In genomic region chr7:44866276-44867009, GRCm38 (mm10) we compare ENCODE assay signal across 8 mouse cellular contexts. TPM values are rescaled to one million over a fixed set of nuclear protein-coding genes. Genes with fewer than 3 reads are reported as not detected.
DNase-seq lines count a peak whose midpoint lies in the region; ATAC-seq and TF ChIP-seq lines count a peak whose summit lies in the region.

No protein-coding gene starts in this region.

- H3K27ac ChIP-seq in embryonic facial prominence, embryonic 13.5 days, result peak overlapping the region; percentile 100; the same call in 1 of the 2 replicates
- peak overlapping the region; percentile 100 for H3K27ac ChIP-seq in heart, embryonic 15.5 days
- H3K27ac ChIP-seq in stomach, postnatal 0 days (replicated peaks), result peak overlapping the region; percentile 100

- peaks cover 52% of the 10 kb centered on the region for H3K36me3 ChIP-seq in embryonic facial prominence, embryonic 13.5 days
- H3K36me3 ChIP-seq in heart, embryonic 15.5 days, result peaks cover 35% of the 10 kb centered on the region
- H3K36me3 ChIP-seq in stomach, postnatal 0 days (ENCODE audit: control insufficient read depth, insufficient read depth, low read length), result peaks cover 27% of the 10 kb centered on the region

- peak overlapping the region; percentile 92 for H3K4me3 ChIP-seq in embryonic facial prominence, embryonic 13.5 days
- H3K4me3 ChIP-seq in heart, embryonic 15.5 days, result peak overlapping the region; percentile 97
- H3K4me3 ChIP-seq in stomach, postnatal 0 days (ENCODE audit: low read depth, low read length), result peak overlapping the region; percentile 12

- H3K4me2 ChIP-seq in embryonic facial prominence, embryonic 13.5 days, result peak overlapping the region; percentile 94
- H3K4me2 ChIP-seq in heart, embryonic 15.5 days, result peak overlapping the region; percentile 87
- peak overlapping the region; percentile 75 for H3K4me2 ChIP-seq in stomach, postnatal 0 days (replicated peaks; ENCODE audit: low read depth)

- DNase-seq in cerebellum, adult 9-10 months, result peak; percentile 63
- no peak for DNase-seq in cerebellum, postnatal 4 days (ENCODE audit: low spot score in 2 of 2)
- DNase-seq in kidney, postnatal 14 days, result peak; percentile 77
- DNase-seq in lung, postnatal 4 days, result peak; percentile 79 to 89
- peak; percentile 87 for DNase-seq in stomach, postnatal 0 days (ENCODE audit: low spot score)
- DNase-seq in embryo, embryonic 10.5 days (ENCODE audit: low spot score), result no peak

- TF ChIP-seq EP300 in stomach, postnatal 0 days (optimal IDR thresholded peaks at IDR 0.05), result no peak

- ATAC-seq in embryonic facial prominence, embryonic 13.5 days (ENCODE audit: insufficient number of reproducible peaks, insufficient read depth, low FRiP score, low TSS enrichment, low read depth), result no peak
- ATAC-seq in heart, embryonic 15.5 days (replicated peaks; ENCODE audit: insufficient number of reproducible peaks, insufficient read depth, low FRiP score, low read depth), result peak; percentile 21
- peak; percentile 60 for ATAC-seq in stomach, postnatal 0 days (ENCODE audit: low FRiP score, low TSS enrichment)

- H3K9me3 ChIP-seq in embryonic facial prominence, embryonic 13.5 days, result no peaks in the 10 kb centered on the region
- H3K9me3 ChIP-seq in heart, embryonic 15.5 days (replicated peaks), result no peaks in the 10 kb centered on the region
- H3K9me3 ChIP-seq in stomach, postnatal 0 days (ENCODE audit: control insufficient read depth, low read length), result no peaks in the 10 kb centered on the region

- 57% methylated on average over 15 of the region's 15 CpGs for WGBS in embryonic facial prominence, embryonic 13.5 days
- 28% methylated on average over 15 of the region's 15 CpGs for WGBS in heart, embryonic 15.5 days
- 22% methylated on average over 15 of the region's 15 CpGs for WGBS in stomach, postnatal 0 days

- peaks cover 43% of the 10 kb centered on the region for H3K4me1 ChIP-seq in embryonic facial prominence, embryonic 13.5 days
- peaks cover 67% of the 10 kb centered on the region for H3K4me1 ChIP-seq in heart, embryonic 15.5 days (replicated peaks)
- peaks cover 23% of the 10 kb centered on the region for H3K4me1 ChIP-seq in stomach, postnatal 0 days (replicated peaks; ENCODE audit: control insufficient read depth, insufficient read depth)

- H3K27me3 ChIP-seq in embryonic facial prominence, embryonic 13.5 days, result no peaks in the 10 kb centered on the region
- no peaks in the 10 kb centered on the region for H3K27me3 ChIP-seq in heart, embryonic 15.5 days
- H3K27me3 ChIP-seq in stomach, postnatal 0 days (ENCODE audit: control insufficient read depth, insufficient read depth, low read length), result no peaks in the 10 kb centered on the region

- TF ChIP-seq CTCF in stomach, postnatal 0 days (IDR thresholded peaks at IDR 0.05; ENCODE audit: low read depth), result peak; percentile 60

- peak overlapping the region; percentile 64 for H3K9ac ChIP-seq in embryonic facial prominence, embryonic 13.5 days
- H3K9ac ChIP-seq in heart, embryonic 15.5 days, result peak overlapping the region; percentile 34
- peak overlapping the region; percentile 41 for H3K9ac ChIP-seq in stomach, postnatal 0 days (ENCODE audit: low read length)

RNA-seq across cellular contexts. Expression of gene Ptov1, which starts 3.1 kb away (rescaled TPM):
- polyA plus RNA-seq in embryonic facial prominence, embryonic 13.5 days (2015; fragmentation: Nextera tagmentation; extraction: Ambion mirVana), result 469 and 526 TPM in 2 replicates
- 206 and 273 TPM in 2 replicates for polyA plus RNA-seq in heart, embryonic 15.5 days (2015; fragmentation: Nextera tagmentation; extraction: Ambion mirVana)
- 159 and 179 TPM in 2 replicates for polyA plus RNA-seq in stomach, postnatal 0 days (2015; fragmentation: Nextera tagmentation; extraction: Ambion mirVana)

RNA-seq across cellular contexts. Expression of gene Pnkp, which starts 9.5 kb away (rescaled TPM):
- polyA plus RNA-seq in embryonic facial prominence, embryonic 13.5 days (2015; fragmentation: Nextera tagmentation; extraction: Ambion mirVana), result 30.0 and 30.7 TPM in 2 replicates
- polyA plus RNA-seq in heart, embryonic 15.5 days (2015; fragmentation: Nextera tagmentation; extraction: Ambion mirVana), result 22.4 and 28.7 TPM in 2 replicates
- 23.5 and 25.7 TPM in 2 replicates for polyA plus RNA-seq in stomach, postnatal 0 days (2015; fragmentation: Nextera tagmentation; extraction: Ambion mirVana)

RNA-seq across cellular contexts. Expression of gene Tbc1d17, which starts 17.6 kb away (rescaled TPM):
- polyA plus RNA-seq in embryonic facial prominence, embryonic 13.5 days (2015; fragmentation: Nextera tagmentation; extraction: Ambion mirVana), result 83.1 and 91.0 TPM in 2 replicates
- polyA plus RNA-seq in heart, embryonic 15.5 days (2015; fragmentation: Nextera tagmentation; extraction: Ambion mirVana), result 53.2 and 63.4 TPM in 2 replicates
- 45.4 and 48.0 TPM in 2 replicates for polyA plus RNA-seq in stomach, postnatal 0 days (2015; fragmentation: Nextera tagmentation; extraction: Ambion mirVana)

RNA-seq across cellular contexts. Expression of gene Akt1s1, which starts 17.7 kb away (rescaled TPM):
- 104 and 110 TPM in 2 replicates for polyA plus RNA-seq in embryonic facial prominence, embryonic 13.5 days (2015; fragmentation: Nextera tagmentation; extraction: Ambion mirVana)
- 91.7 and 97.8 TPM in 2 replicates for polyA plus RNA-seq in heart, embryonic 15.5 days (2015; fragmentation: Nextera tagmentation; extraction: Ambion mirVana)
- polyA plus RNA-seq in stomach, postnatal 0 days (2015; fragmentation: Nextera tagmentation; extraction: Ambion mirVana), result 70.8 and 75.2 TPM in 2 replicates

RNA-seq across cellular contexts. Expression of gene Med25, which starts 26.1 kb away (rescaled TPM):
- polyA plus RNA-seq in embryonic facial prominence, embryonic 13.5 days (2015; fragmentation: Nextera tagmentation; extraction: Ambion mirVana), result 107 and 111 TPM in 2 replicates
- polyA plus RNA-seq in heart, embryonic 15.5 days (2015; fragmentation: Nextera tagmentation; extraction: Ambion mirVana), result 72.9 and 93.9 TPM in 2 replicates
- polyA plus RNA-seq in stomach, postnatal 0 days (2015; fragmentation: Nextera tagmentation; extraction: Ambion mirVana), result 64.4 and 75.3 TPM in 2 replicates

Comparison
In these comparisons a context has a peak if more than half of its experiments do, and no peak if none do; other contexts are left out.
1. DNase-seq: peak in cerebellum, adult 9-10 months (single experiment), kidney, postnatal 14 days (single experiment), lung, postnatal 4 days (2 of 2) and stomach, postnatal 0 days (single experiment); none in cerebellum, postnatal 4 days (0 of 2) and embryo, embryonic 10.5 days (single experiment).
2. H3K4me3 ChIP-seq: peak in every context shown above with its lines; median percentile 97 in heart, embryonic 15.5 days; 92 in embryonic facial prominence, embryonic 13.5 days; 12 in stomach, postnatal 0 days.
3. Peak in every context shown above with its lines, with median percentiles within 50 percentile points of each other: H3K27ac ChIP-seq, H3K4me2 ChIP-seq and H3K9ac ChIP-seq.